Mouse (Mus musculus) intestine, embryonic 15.5 days (tissue): ENCODE results near the gene Nprl3. TPM values are rescaled to one million over a fixed set of nuclear protein-coding genes. Genes with fewer than 3 reads are reported as not detected.

Experiments used
- ATAC-seq: fragments of 200-750 bp; cut with Nextera tagmentation; 2 replicates; pipeline ENCODE4 v1.8.0; 2017; ENCODE audit warnings: moderate TSS enrichment, moderate library complexity
- H3K27ac ChIP-seq: fragments of 300-500 bp; sonication (generic); 2 replicates; pipeline ENCODE4 v1.5.1; 2015; ENCODE audit warnings: mild to moderate bottlenecking, inconsistent platforms
- H3K27me3 ChIP-seq: fragments of 300-500 bp; sonication (generic); replicated peaks from 2 replicates; pipeline ENCODE4 v1.6.1; 2015; ENCODE audit warnings: inconsistent platforms
- H3K36me3 ChIP-seq: fragments of 300-500 bp; sonication (generic); 2 replicates; pipeline ENCODE4 v1.6.1; 2015; ENCODE audit warnings: inconsistent platforms
- H3K4me1 ChIP-seq: fragments of 300-500 bp; sonication (generic); replicated peaks from 2 replicates; pipeline ENCODE4 v1.6.1; 2015; ENCODE audit warnings: inconsistent platforms
- H3K4me2 ChIP-seq: fragments of 300-500 bp; sonication (generic); replicated peaks from 2 replicates; pipeline ENCODE4 v1.6.1; 2015; ENCODE audit warnings: mild to moderate bottlenecking, inconsistent platforms
- H3K4me3 ChIP-seq: fragments of 300-500 bp; sonication (generic); replicated peaks from 2 replicates; pipeline ENCODE4 v1.5.1; 2015; ENCODE audit warnings: inconsistent platforms
- H3K9ac ChIP-seq: fragments of 300-500 bp; sonication (generic); 2 replicates; pipeline ENCODE4 v1.6.1; 2015; ENCODE audit warnings: inconsistent platforms
- H3K9me3 ChIP-seq: fragments of 300-500 bp; sonication (generic); 2 replicates; pipeline ENCODE4 v1.6.1; 2016; ENCODE audit warnings: inconsistent platforms
- WGBS: fragments of 180-500 bp; shearing (Covaris S2); methylation state at CpG from one replicate; pipeline ENCODE4 v1.1.7; 2015; 5-methylcytosine and 5-hydroxymethylcytosine counted together
- polyA plus RNA-seq: library from polyadenylated mRNA; unstranded; fragments of >200 nt; fragmentation: Nextera tagmentation; extraction: Ambion mirVana; gene quantifications from 2 replicates; pipeline ENCODE4 v1.2.1, GENCODE M21; 2015

Gene Nprl3
- polyA plus RNA-seq, 1 experiment from 2014 or later: 29.4 TPM

- Histone ChIP-seq H3K36me3 (no peaks in the 10 kb centered on the region), H3K4me3 (no peak overlapping the region), H3K27me3 (no peaks in the 10 kb centered on the region), H3K9me3 (no peaks in the 10 kb centered on the region), H3K4me1 (0 out of 2 replicates have a peak, but pooled peaks cover under 1% of the 10 kb centered on the region), H3K27ac (no peak overlapping the region), H3K9ac (no peak overlapping the region), H3K4me2 (no peak overlapping the region)
- 69% methylated on average over 10 of the region's 10 CpGs for WGBS
- no peak for ATAC-seq
Observed at GRCm38 (mm10) chr11:32262674-32263415, 4.7 kb downstream of the Nprl3 start.

GRCm38 (mm10) chr11:32256566-32256965, 10.9 kb downstream of the Nprl3 start:
- H3K9ac ChIP-seq: no peak overlapping the region
- no peaks in the 10 kb centered on the region for H3K9me3 ChIP-seq
- no peak overlapping the region for H3K27ac ChIP-seq
- no peak overlapping the region for H3K4me3 ChIP-seq
- ATAC-seq: no peak
- H3K4me2 ChIP-seq: no peak overlapping the region
- H3K4me1 ChIP-seq: no peaks in the 10 kb centered on the region
- no peaks in the 10 kb centered on the region for H3K27me3 ChIP-seq
- WGBS: 90% methylated on average over 3 of the region's 3 CpGs
- H3K36me3 ChIP-seq: peaks cover 10% of the 10 kb centered on the region

- peaks cover 10% of the 10 kb centered on the region for H3K36me3 ChIP-seq
- ATAC-seq: peak; percentile 83; the same call in 1 of the 2 replicates
Observed at GRCm38 (mm10) chr11:32256146-32256545, 11.4 kb downstream of the Nprl3 start.

GRCm38 (mm10) chr11:32253121-32253520, 14.4 kb downstream of the Nprl3 start:
- no peaks in the 10 kb centered on the region for H3K27me3 ChIP-seq
- 97% methylated on average over 1 of the region's 1 CpGs for WGBS
- H3K9me3 ChIP-seq: no peaks in the 10 kb centered on the region
- no peak overlapping the region for H3K4me3 ChIP-seq
- no peaks in the 10 kb centered on the region for H3K4me1 ChIP-seq
- no peak overlapping the region for H3K4me2 ChIP-seq
- H3K9ac ChIP-seq: no peak overlapping the region
- no peak for ATAC-seq
- peaks cover 21% of the 10 kb centered on the region for H3K36me3 ChIP-seq
- no peak overlapping the region for H3K27ac ChIP-seq

More at GRCm38 (mm10) chr11:32256146-32256545, 11.4 kb downstream of the Nprl3 start:
- Histone ChIP-seq H3K4me1 (no peaks in the 10 kb centered on the region), H3K4me3 (no peak overlapping the region), H3K9me3 (no peaks in the 10 kb centered on the region), H3K9ac (no peak overlapping the region), H3K4me2 (no peak overlapping the region), H3K27ac (no peak overlapping the region), H3K27me3 (no peaks in the 10 kb centered on the region)
- WGBS: 95% methylated on average over 1 of the region's 1 CpGs

- H3K36me3 ChIP-seq: peaks cover 27% of the 10 kb centered on the region
- no peak overlapping the region for H3K27ac ChIP-seq
- WGBS: 85% methylated on average over 8 of the region's 8 CpGs
- ATAC-seq: peak; percentile 91
- H3K4me1 ChIP-seq: no peaks in the 10 kb centered on the region
- H3K4me3 ChIP-seq: no peak overlapping the region
- no peaks in the 10 kb centered on the region for H3K9me3 ChIP-seq
- H3K27me3 ChIP-seq: no peaks in the 10 kb centered on the region
- no peak overlapping the region for H3K9ac ChIP-seq
- H3K4me2 ChIP-seq: no peak overlapping the region
Observed at GRCm38 (mm10) chr11:32250880-32251763, 16.4 kb downstream of the Nprl3 start.

- WGBS: 84% methylated on average over 3 of the region's 3 CpGs
- H3K9me3 ChIP-seq: no peaks in the 10 kb centered on the region
- no peak overlapping the region for H3K4me3 ChIP-seq
- peaks cover 21% of the 10 kb centered on the region for H3K36me3 ChIP-seq
- no peaks in the 10 kb centered on the region for H3K27me3 ChIP-seq
- ATAC-seq: no peak
- H3K27ac ChIP-seq: no peak overlapping the region
- H3K9ac ChIP-seq: no peak overlapping the region
- H3K4me1 ChIP-seq: no peaks in the 10 kb centered on the region
- H3K4me2 ChIP-seq: no peak overlapping the region
Observed at GRCm38 (mm10) chr11:32248350-32248749, 19.2 kb downstream of the Nprl3 start.

GRCm38 (mm10) chr11:32247068-32247467, 20.4 kb downstream of the Nprl3 start:
- H3K27me3 ChIP-seq: no peaks in the 10 kb centered on the region
- no peak for ATAC-seq
- no peak overlapping the region for H3K9ac ChIP-seq
- no peak overlapping the region for H3K4me3 ChIP-seq
- H3K27ac ChIP-seq: no peak overlapping the region
- no peaks in the 10 kb centered on the region for H3K4me1 ChIP-seq
- no peak overlapping the region for H3K4me2 ChIP-seq
- H3K36me3 ChIP-seq: peaks cover 17% of the 10 kb centered on the region
- H3K9me3 ChIP-seq: no peaks in the 10 kb centered on the region

GRCm38 (mm10) chr11:32245614-32246013, 21.9 kb downstream of the Nprl3 start:
- H3K4me3 ChIP-seq: no peak overlapping the region
- peak; percentile 69 for ATAC-seq
- no peaks in the 10 kb centered on the region for H3K4me1 ChIP-seq
- H3K4me2 ChIP-seq: no peak overlapping the region
- WGBS: 91% methylated on average over 6 of the region's 6 CpGs
- no peaks in the 10 kb centered on the region for H3K9me3 ChIP-seq
- H3K36me3 ChIP-seq: peaks cover 12% of the 10 kb centered on the region
- no peak overlapping the region for H3K27ac ChIP-seq
- no peak overlapping the region for H3K9ac ChIP-seq
- H3K27me3 ChIP-seq: no peaks in the 10 kb centered on the region

GRCm38 (mm10) chr11:32244617-32245016, 22.9 kb downstream of the Nprl3 start:
- Histone ChIP-seq H3K4me3 (no peak overlapping the region), H3K27ac (no peak overlapping the region), H3K9ac (no peak overlapping the region), H3K4me2 (no peak overlapping the region), H3K27me3 (no peaks in the 10 kb centered on the region), H3K36me3 (peaks cover 8% of the 10 kb centered on the region; the same call in 1 of the 2 replicates), H3K4me1 (no peaks in the 10 kb centered on the region), H3K9me3 (no peaks in the 10 kb centered on the region)
- ATAC-seq: no peak
- 88% methylated on average over 1 of the region's 1 CpGs for WGBS

- no peak overlapping the region for H3K27ac ChIP-seq
- ATAC-seq: no peak
- WGBS: 74% methylated on average over 3 of the region's 3 CpGs
- peaks cover 11% of the 10 kb centered on the region; the same call in 1 of the 2 replicates for H3K36me3 ChIP-seq
- no peak overlapping the region for H3K4me3 ChIP-seq
- H3K9me3 ChIP-seq: no peaks in the 10 kb centered on the region
- no peaks in the 10 kb centered on the region for H3K27me3 ChIP-seq
- no peak overlapping the region for H3K9ac ChIP-seq
- no peaks in the 10 kb centered on the region for H3K4me1 ChIP-seq
- H3K4me2 ChIP-seq: no peak overlapping the region
Observed at GRCm38 (mm10) chr11:32244064-32244463, 23.4 kb downstream of the Nprl3 start.

- H3K4me1 ChIP-seq: no peaks in the 10 kb centered on the region
- no peak overlapping the region for H3K4me2 ChIP-seq
- no peak overlapping the region for H3K9ac ChIP-seq
- no peaks in the 10 kb centered on the region for H3K9me3 ChIP-seq
- no peak overlapping the region for H3K4me3 ChIP-seq
- 71% methylated on average over 7 of the region's 7 CpGs for WGBS
- ATAC-seq: no peak
- no peak overlapping the region for H3K27ac ChIP-seq
- H3K27me3 ChIP-seq: no peaks in the 10 kb centered on the region
- H3K36me3 ChIP-seq: peaks cover 11% of the 10 kb centered on the region; the same call in 1 of the 2 replicates
Observed at GRCm38 (mm10) chr11:32243205-32243955, 24.1 kb downstream of the Nprl3 start.

- WGBS: 91% methylated on average over 3 of the region's 3 CpGs
- H3K4me3 ChIP-seq: no peak overlapping the region
- H3K27ac ChIP-seq: 0 out of 2 replicates have a peak overlapping the region, but pooled peaks have one; percentile 54
Observed at GRCm38 (mm10) chr11:32242209-32242608, 25.3 kb downstream of the Nprl3 start.

More at GRCm38 (mm10) chr11:32242209-32242608, 25.3 kb downstream of the Nprl3 start:
- ATAC-seq: no peak
- 0 out of 2 replicates have a peak, but pooled peaks cover 2% of the 10 kb centered on the region for H3K4me1 ChIP-seq
- no peak overlapping the region for H3K9ac ChIP-seq
- no peaks in the 10 kb centered on the region for H3K9me3 ChIP-seq
- no peak overlapping the region for H3K4me2 ChIP-seq
- H3K27me3 ChIP-seq: no peaks in the 10 kb centered on the region
- H3K36me3 ChIP-seq: peaks cover 6% of the 10 kb centered on the region; the same call in 1 of the 2 replicates
